Mouse (Mus musculus) thymus, adult 2 months (tissue): Measurements from ENCODE around the gene Wdcp.

Source experiments
- CTCF ChIP-seq: fragments of 200-500 bp; IDR thresholded peaks from 2 replicates; pipeline ENCODE4 v1.5.1; 2012; ENCODE audit warnings: mild to moderate bottlenecking, control low read depth, low read length, moderate library complexity, borderline replicate concordance; ENCODE audit not compliant: control insufficient read depth, poor library complexity, insufficient read depth; ENCODE audit errors: extremely low read depth
- POLR2A ChIP-seq: fragments of 200-500 bp; IDR thresholded peaks from 2 replicates; pipeline ENCODE4 v1.6.1; 2012; ENCODE audit warnings: mild to moderate bottlenecking, low read length, control low read depth, moderate library complexity; ENCODE audit not compliant: control insufficient read depth, poor library complexity, insufficient read depth; ENCODE audit errors: extremely low read depth

- TF ChIP-seq CTCF (no peak), POLR2A (no peak)
Measured at GRCm38 (mm10) chr12:4868924-4869323, 25.8 kb downstream of the Wdcp start.
